Mouse (Mus musculus): ENCODE data around the gene Tgfbr3. TPM values are rescaled to one million over a fixed set of nuclear protein-coding genes. Genes with fewer than 3 reads are reported as not detected.
A peak's percentile ranks its signal among the peaks of the same experiment; 100 is the strongest.

Gene Tgfbr3
- total RNA-seq, 4 experiments from 2014 or later = 14.7 to 18.7 (median 16.0) TPM

DNA sequence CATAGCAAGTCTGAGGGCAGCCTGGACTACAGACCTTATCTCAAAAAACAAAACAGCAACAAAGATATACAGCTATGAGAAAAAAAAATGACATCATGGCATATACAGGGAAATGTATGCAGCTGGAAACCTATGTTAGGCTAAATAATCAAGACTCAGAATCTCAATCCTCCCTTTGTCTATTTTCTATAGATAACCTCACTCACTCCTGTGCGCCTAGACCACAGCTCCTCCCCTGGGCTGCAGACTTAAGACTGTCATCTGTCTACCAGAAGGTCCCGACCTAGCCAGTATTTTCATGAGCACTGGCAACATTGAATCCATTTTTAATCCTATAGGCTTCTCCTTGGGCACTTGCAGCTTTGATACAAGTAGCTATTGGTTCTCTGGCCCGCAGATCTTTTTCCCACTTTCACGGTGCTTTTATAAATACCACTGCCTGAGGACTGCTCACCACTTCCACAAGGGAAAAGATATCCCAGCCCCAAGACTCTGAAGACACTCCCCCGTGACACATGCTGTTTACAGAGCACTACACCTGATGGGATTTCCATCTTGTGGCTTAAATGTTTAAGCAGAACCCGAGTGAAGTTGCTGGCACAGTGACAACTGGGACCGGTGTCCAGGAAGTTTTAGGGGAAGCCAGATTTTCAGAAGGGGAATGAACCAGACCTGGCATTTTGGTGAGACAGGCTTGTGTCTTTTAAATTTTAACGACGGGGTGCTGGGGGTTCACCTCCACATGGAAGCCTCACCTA, 138.7 kb downstream of the Tgfbr3 start:
- DNase-seq (ENCODE audit: low spot score in 2 of 2) = no peak

DNA sequence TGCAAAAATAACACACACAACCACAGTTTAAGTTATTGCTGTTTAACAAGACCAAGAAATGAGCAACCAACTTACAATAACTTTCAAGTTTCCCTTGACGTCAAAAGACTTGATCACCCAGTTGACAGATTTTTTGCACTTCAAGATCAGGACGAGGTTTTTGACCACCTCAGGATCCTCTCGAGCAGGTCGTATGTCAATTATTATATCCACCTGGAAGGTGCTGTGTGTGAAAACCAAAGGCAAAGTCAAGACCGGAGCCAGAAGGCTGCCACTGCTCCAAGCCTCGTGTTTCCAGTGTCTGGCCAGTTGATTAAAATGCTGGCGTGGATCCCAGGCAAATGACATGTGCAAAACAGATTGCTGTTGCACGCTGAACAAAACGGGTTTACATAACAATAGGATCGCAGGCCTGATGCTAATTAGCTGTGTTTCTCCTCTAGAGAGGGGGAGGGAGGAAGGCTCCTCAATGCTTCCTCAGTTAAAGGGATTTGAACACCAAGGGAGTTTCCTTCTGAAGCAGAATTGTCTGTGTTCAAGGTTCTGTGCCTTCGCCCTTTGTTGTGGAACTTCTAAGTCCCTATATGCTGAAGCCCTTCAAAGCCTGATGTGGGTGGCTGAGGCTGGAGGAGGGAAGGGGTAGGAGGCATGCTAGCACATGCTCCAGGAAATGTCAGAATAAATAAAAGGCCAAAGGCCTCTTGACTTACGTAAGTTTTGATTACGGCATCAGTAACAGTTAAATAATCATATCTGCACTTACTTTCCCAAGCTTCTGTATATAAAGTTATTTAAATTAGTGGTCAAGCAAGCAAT, 141.3 kb downstream of the Tgfbr3 start:
- DNase-seq (ENCODE audit: low spot score in 2 of 2) = peak; percentile 28 to 57

DNA sequence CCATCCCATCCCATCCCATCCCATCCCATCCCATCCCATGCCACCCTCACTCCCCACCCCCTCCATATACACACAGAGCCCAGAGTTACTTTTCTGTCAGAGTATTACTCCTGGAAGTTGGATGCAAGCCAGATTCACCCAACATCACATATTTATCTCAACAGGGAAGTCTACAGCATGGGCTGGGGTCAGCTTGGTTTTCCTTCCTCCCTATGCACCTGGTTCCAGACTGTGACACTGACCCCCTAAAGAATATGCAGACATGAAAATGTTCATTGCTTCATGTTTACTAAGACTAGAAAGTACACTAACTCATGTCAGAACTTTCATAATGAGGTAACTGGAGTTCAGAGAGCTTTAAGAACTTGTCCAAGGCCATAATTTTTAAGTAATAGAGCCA, 142.0 kb downstream of the Tgfbr3 start:
- no peak for DNase-seq (ENCODE audit: low spot score in 2 of 2)

DNA sequence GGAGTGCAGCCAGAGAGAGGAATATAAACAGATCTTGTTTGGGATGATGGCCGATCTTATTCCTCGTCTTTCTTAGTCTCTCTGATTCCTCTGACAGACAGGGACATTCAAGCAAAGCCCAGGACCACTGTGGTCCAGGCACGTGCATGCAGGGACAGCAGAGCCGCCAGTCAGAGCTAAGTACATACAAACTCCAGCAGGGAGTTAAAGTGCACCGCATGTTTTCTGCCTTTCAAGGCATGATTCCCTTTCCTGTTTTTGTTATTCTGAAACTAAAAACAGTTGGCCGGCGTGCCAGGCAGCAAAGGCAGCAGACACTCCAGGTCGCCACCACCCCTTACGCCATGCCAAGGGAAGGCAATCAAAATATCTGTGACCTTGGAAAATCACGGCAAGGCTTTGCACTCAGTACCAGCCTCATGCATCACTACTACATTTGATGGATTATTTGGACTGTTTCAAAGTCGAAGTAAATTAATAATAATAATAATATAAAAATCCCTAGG, 143.3 kb downstream of the Tgfbr3 start:
- no peak for DNase-seq (ENCODE audit: low spot score in 2 of 2)

DNA sequence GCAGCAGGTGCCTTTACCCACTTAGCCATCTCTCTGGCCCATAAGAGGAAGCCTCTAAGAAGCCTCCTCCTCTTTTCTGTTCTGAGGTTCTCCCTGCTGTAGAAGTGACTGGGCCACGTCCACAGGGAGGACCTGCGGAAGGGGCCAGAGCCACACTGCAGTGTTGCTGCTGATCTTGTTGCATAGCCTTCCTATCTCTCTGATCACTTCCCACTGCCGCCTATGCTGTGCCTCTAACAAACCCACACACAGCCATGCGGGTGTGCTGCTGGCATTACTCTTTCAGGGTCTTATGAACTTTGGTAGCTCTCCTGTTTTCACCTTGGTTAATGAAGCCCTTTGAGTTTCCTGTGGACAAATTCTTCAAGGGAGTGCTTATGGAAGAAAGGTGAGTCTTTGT, 144.3 kb downstream of the Tgfbr3 start:
- no peak for DNase-seq (ENCODE audit: low spot score in 2 of 2)

DNA sequence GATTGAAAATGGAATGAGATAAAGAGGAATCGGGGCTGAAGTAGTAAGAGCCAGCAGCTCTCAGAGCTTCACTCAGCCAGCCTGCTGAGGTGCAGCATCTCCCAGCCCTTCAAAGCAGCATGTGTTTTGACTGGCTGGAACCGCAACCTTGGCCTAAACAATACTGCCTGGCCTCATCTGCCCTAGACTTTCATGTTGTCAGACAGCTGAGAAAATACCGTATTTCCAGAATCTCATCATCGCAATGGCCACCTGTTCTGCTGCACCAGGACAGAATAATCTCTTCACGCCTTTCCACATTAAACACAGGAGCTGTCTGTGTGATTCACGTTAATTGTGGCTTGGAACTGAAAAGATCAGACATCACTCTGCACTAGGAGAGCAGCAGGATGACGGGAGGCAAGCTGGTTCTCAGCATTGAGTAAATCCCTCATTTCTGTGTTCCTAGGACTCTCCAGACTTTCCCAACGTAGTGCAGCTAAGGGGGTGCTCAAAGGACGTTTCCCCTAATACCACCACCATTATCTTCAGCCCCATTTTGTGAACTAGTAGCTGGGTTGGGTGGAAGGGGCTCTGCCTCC, 145.1 kb downstream of the Tgfbr3 start:
- DNase-seq (ENCODE audit: low spot score in 2 of 2) = no peak

DNA sequence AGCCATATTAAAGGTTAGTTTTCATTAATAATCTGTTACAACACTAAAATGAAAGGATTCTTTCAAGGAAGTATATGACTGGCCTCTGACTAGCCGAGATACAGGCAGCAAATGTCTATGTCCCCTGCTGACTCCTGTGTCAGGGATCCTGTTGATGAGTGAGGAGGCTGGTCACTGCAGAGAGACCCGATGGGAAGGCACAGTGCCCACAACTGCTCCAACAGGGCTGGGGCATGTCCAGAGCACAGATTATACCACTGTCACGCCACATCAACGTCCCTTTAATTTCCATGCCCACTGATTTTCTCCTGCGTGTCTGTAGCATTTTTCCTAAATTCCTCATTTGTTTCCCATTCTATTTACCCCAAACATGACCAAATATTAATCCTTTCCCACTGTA, 146.0 kb downstream of the Tgfbr3 start:
- no peak for DNase-seq (ENCODE audit: low spot score in 2 of 2)

DNA sequence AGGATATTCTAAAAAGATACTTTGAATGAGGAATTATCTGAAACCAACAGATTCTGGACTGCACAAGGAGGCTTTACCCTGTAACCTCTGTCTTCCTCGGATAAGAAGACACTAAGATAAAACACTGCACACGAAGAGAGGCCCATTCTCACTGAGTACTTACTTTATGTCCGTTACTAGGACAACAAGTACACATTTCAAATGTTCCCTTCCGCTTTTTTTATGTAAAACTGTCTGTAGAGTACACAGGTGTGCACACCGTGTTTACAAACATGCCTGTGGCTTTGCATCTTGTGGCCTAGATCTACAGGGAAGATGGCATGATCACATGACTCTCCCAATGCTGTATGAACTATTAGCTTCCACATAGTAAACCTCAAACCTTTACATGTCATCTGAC, 146.6 kb downstream of the Tgfbr3 start:
- no peak for DNase-seq (ENCODE audit: low spot score in 2 of 2)

DNA sequence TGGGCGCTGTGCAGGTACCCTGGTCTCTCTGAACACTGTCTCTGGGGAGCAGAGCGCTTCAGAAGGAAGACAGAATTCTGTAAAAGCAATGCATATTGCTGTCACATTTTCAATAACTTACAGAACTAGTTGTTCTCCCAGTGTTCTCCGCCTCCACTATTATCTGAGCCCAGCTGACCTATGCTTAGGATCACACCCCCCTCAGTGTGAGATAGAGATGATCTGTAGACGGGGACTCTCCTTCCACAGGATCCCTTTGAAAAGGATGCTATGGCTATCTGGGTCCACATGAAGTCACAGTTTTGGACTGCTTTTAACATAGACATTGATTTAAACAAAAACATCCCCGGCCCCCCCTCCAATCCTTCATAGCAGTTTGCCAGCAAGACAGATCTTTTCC, 148.1 kb downstream of the Tgfbr3 start:
- DNase-seq (ENCODE audit: low spot score in 2 of 2) = no peak

DNA sequence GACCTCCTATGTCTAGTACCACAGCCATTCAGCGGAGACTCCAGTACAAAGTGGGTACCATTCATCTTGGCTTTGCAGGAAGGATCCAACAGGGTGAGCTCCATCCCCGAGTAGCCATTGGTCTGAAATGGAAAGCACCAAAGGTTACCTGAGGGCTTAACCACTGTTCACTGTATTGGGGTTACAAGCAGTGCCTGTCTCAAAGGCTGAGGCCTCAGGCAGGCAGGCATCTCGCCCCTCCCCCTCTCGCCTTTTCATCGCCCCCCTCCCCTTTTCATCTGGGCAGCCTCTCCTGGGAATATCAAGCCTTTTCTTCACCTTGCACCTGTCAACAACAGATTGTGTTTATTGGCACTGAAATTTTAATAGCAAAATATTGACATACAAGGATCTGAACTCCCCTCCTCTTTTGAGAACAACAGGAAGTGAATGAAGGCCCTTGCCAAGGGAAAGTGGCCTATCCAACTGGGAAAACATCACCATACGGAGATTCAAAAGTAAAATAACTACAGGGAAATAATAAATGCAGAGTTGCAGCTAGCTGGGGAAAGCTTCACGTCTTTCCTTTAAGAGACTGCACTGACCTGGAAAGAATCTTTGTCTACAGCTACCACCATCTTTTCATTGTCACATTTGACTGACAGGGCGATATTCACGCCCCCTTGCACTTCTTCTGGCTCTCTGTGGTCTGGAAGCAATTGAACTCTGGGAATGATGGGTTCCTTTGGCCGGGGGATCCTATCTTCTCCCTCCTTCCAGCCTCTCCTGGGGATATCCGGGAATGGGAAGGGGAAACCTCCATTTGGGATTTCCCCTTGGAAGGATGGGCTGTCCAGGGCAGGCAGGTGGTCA, 149.4 kb downstream of the Tgfbr3 start:
- DNase-seq (ENCODE audit: low spot score in 2 of 2) = no peak

DNA sequence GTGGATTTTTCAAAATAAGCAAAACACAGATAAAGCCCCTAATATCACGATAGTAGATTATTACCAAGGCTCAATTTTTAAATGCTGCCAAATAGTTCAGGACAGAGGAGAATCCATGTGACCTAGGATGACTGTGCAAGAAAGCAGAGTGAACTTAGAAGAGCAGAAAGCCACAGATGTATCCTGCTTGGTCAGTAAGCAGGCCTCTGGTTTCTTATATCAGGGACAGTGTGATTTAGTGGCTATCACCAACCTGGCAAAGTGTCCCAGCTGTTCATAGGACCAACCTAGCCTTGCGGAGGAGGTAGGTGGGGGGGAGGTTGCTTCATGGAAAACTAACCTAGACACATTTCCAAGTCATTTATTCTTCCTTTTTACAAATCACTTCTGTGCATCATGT, 156.1 kb downstream of the Tgfbr3 start:
- DNase-seq (ENCODE audit: low spot score in 2 of 2) = no peak

DNA sequence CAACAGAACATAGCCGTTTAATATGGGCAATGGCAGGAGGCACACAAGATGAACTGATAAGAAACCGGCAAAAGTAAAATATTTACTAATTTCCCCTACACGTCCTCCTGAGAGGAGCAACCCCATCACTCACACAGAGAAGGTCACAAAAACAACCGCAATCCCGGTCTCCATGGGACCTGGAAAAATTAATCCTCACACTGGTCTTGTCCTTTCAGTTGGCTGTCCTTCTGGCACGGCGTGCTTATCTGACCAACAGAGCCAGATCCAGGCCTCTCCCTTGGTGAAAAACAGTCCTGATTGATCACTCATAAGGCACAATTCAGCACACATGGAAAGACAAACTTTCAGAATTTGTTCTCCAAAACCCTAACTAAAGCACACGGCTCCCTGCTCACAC, 157.2 kb downstream of the Tgfbr3 start:
- DNase-seq (ENCODE audit: low spot score in 2 of 2) = no peak

DNA sequence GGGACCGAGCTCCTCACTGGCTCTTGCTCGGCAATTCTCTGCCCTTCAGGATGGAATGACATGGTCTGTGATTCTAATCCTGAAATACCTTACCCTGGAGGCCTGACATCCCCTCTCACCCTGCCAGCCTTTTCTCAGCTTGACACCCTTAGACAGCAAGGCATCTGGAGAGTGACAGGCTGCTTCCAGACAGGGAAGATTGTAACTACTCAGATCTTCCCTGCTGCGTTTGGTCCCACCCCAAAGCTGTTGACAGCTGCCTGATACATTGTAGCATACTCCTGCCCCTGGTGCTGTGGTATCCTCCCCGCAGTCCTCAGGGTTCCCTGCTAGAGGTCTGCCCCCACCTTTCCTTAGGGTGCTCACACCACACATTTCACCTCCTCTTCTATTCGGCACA, 160.1 kb downstream of the Tgfbr3 start:
- DNase-seq (ENCODE audit: low spot score in 2 of 2) = no peak

DNA sequence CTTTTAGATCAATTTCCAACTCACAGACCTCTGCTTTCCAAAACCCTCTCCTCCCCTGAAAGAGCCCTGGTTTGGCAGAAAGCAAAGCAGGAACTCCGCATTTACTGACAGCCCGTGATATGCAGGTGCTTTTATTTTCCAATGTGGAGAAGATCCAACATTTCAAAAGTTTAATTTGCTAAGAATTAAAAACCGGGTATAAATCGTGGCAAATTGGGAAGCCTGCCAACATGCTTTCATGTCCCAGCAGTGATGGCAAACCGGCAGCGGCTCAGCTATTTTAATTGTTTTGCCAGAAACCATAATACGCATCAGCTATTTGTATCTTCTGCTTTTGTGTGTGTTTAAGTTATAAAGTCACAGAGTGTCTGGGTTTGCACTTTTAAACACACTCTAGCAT, 162.9 kb downstream of the Tgfbr3 start:
- DNase-seq (ENCODE audit: low spot score in 2 of 2) = no peak

DNA sequence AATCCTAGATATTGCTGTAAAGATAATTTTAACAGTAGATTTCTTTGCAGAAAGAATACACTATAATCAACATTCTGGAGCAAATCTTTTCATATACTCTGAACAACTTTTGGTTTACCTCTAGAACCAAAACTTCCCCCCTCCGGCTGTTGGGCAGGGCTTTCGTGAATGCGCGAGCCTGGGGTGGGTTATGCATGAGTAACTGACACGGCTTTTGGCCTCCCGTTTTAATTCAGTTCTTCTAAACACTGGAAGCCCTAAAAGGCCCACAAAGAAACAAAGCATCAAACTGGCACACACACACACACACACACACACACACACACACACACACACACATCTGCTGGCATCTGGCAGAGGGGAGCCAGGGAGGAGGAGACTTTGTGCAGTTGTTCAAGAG, 164.3 kb downstream of the Tgfbr3 start:
- no peak for DNase-seq (ENCODE audit: low spot score in 2 of 2)

DNA sequence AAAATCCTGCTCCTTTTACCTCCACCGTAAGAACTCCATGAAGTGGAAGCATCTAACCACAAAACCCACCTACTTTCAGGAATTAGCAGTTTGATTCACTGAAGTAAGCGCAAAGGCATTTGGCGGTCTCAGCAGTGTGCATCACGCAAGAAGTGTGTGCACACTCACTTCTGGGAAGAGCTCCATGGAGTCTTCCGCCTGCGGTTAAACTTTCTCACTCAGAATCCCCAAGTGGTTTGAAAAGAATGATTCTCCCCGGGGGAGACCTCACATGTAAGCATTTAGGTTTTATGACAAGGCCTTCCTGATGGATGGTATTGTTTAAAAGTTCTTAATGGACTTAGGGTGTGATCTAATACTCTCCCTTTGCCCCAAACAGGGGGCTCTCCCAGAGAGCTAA, 164.9 kb downstream of the Tgfbr3 start:
- DNase-seq (ENCODE audit: low spot score in 2 of 2) = no peak

DNA sequence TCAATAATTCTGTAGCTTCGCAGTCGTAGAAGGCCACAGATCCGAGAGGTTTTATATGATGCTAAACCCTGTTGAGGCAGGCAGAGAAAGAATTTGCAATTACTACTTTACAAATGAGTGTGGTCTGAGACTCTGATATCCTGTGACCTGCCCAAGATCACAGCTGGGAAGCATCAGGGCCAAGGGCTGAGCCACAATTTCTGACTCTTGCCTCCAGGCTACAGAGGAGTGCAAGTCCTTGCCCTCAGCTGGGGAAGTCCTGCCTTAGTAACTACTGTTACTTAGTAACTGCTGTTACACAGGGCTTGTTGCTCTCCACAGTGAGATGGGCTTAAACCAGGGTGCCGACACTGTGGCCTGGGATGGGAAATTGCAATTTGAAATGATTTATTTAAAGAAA, 166.8 kb downstream of the Tgfbr3 start:
- no peak for DNase-seq (ENCODE audit: low spot score in 2 of 2)

DNA sequence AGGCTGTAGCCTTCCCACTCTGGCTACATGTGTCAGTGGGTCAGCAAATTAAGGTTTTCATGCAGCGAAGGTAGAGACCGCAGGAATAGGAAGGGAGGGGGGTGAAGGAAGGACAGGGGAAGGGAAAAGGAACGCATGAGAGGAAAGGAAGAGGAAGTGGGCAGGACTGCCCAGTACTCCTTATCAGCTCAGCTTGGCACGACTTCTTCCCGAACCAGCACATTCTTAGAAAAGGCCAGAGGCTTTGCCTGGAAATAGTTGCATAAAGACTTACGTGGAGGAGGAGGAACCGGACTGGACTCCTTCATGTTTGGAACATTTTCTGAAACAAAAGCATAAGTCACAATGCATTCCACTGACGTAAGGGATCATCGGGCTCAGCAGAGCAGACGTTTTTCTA, 168.3 kb downstream of the Tgfbr3 start:
- no peak for DNase-seq (ENCODE audit: low spot score in 2 of 2)

DNA sequence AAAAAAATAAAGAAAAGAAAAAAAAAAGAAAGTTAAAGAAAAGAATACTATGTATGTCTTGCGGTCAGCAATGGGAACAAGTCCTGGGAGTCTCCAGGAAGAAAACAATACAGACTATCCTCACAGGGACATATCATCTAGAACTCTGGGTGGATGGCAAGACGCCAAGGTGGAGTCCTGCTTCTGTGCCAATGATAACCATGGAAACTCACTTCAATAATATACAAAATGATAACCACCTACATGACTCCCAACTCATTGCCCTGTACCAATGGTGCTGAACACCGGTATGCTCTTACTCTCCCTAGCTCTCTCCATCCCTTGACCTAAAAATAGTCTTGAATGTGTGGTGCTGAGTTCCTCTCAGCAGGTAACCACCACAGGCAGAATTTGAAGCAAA, 168.8 kb downstream of the Tgfbr3 start:
- DNase-seq (ENCODE audit: low spot score in 2 of 2) = no peak

DNA sequence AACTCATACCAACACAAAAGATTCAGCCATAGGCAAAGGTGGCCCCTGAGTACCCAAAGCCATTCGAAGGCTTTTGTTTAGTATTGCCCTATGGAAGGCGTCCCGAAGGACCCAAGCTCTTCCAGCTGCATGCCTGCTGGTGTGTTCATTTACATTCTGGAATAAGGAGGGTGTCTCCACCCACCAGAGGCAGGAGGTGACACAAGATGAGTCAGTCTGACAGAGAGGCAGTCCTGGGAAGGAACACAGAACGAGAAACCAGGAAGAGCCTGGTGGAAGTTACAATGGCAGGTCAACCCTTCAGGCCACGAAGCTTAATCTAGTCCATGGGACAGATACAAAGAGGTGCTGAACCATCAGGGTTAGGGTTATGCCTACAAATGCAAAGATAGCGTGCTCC, 169.5 kb downstream of the Tgfbr3 start:
- no peak for DNase-seq (ENCODE audit: low spot score in 2 of 2)

DNA sequence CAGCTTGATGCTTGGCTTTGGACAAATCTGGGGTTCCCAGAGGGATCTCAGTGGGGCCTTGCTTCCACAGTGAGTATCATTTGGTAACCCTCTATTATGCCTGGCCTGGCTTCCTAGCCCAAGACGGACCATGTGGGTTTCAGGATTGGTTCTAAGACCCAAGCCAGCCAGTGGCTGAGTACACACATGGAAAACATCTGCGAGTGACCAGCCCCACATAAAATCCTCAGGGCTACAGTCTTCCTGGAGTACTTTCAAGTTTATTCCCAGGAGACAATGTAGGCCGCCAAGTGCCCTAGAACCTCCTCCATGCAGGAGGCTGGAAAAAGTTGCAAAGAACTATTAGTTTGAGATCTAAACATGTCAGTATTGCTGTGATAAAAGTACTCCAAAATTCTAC, 172.6 kb downstream of the Tgfbr3 start:
- no peak for DNase-seq (ENCODE audit: low spot score in 2 of 2)
